Mouse (Mus musculus): ENCODE results near the gene Lrrc9. TPM values are rescaled to one million over a fixed set of nuclear protein-coding genes. Genes with fewer than 3 reads are reported as not detected.

The Lrrc9 gene
- 1 to 10 TPM; 1.0 to 1.3 TPM for total RNA-seq (2021)
- long read RNA-seq: 0 reads

DNA sequence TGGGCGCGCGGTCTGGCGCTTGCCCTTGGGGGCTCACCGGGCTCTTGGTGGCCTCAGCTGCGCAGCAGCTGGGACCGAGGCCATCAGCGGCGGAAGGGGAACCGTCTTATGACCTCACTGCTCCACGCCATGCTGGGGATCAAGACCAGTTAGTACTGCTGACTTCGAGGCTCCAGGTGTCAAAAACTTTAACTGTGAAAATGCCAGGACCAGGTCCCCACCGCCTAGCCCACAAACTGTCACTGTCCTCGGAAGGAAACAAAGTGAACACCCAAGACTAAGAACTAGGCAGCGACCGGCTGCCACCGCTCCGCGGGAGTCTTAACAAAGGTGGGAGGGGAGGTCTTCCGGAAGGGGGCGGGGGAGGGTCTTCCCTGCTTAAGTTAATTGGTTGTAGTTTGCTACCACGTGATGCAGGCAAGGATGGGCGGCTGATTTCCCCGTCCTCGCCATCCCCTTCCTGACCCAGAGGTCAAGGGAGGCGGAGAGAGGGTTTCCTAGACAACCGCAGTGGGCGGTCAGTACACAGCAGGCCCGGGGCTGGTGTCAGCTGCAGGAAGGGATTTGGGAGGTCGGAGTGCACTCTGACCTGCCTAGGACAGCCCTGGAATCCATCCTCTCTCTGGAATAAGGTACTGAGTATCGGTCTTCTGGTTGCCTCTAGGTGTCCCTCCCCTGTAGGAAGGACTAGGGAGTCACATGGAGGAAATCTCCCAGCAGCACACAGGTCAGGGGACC, at the start of gene Lrrc9:
Lrrc9 (plus strand) TSS at position 28 of the 738 bp plus-strand sequence.
- DNase-seq (ENCODE audit: low spot score in 2 of 2): peak; percentile 23 to 43

DNA sequence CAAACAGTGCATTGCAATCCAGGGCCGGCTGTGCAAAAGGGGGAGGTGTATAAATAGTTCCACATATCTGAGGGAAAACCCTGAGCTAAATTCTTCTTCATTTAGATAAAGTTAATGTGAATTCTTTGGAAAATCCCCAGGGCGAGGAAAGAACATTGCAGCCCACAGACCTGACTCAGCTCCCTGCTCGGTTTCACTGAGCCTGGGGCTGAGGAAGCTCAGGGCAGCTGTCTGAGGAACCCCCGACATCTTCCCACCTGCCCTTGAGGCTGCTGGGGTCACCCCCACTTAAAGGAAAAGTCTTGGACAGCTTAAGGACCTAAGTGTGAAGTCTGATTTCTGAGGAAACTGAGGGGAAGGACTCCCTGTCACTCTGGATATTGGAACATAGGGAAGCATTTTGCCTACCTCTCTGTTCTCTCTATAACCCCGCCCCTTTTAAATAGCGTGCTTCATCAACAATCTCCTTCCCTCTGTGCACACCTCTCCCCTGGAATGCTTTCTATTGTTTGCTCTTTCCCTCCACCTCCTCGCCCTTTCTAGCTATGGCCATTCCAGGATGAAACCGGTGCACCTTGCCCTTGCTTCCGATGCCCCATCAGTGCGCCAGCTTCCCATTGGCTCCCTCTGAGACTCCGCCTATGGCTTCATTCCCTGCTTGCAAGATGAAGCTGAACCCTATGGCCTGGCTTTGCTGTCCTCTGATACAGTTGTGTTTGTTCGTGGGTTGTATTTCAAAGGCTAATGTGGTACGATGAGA, 48.4 kb upstream of the Lrrc9 start:
- DNase-seq (ENCODE audit: low spot score in 2 of 2): no peak

DNA sequence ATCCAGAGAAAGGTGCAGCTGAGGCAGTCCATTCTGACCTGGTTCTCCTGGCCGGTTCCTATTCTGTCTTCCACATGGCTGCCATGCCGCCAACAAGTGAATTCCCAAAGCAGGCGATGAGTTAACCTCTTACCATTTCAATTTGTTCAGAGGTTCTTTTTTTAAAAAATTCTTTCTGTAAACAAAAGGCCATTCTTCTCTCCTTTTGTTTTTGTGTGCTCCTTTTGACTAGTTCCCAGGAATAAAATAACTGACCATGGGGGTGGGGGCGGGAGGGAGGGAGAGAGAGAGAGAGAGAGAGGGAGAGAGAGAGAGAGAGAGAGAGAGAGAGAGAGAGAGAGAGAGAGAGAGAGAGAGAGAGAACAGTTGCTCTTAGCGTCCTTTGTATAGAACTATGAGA, 36.6 kb upstream of the Lrrc9 start:
- no peak for DNase-seq (ENCODE audit: low spot score in 2 of 2)

DNA sequence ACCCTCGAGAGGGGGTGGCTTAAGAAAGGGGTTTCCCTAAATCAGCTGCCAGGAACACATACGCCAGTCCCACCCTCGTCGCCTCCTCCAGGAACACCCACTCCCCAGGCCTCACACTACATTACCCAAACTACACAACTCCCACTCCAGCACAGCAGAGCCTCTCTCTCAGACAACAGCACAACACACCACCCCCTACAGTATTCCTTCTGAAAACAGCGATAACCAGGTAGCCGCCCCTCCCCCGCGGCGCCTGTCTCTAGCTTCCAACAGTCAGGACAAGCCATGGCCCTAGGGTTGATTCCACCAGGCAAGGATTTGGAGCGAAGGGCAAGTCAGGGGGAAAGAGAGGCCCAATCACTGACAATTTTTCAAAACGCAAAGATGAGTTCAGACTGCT, 34.5 kb upstream of the Lrrc9 start:
- DNase-seq (ENCODE audit: low spot score in 2 of 2): peak; percentile 14 to 28

DNA sequence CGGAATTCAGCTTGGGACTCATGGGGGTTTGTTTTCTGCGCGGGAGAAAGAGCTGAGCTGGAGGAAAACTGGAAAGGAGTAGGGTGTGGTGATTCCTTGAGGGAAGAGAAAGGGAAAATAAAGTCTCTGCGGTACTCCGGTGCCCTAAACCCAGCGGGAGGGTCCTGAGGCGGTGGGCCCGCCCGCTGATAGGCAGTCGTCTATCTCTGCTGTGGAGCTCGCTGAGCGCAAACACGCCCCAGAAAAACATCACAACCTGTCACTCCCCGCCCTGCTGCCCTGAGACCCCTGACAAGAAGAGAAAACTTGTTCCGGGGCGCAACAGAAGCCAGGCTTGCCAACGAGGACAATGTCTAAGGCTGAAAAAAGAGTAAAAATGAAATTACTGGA, 34.0 kb upstream of the Lrrc9 start:
- DNase-seq (ENCODE audit: low spot score in 2 of 2): peak; percentile 51 to 52

DNA sequence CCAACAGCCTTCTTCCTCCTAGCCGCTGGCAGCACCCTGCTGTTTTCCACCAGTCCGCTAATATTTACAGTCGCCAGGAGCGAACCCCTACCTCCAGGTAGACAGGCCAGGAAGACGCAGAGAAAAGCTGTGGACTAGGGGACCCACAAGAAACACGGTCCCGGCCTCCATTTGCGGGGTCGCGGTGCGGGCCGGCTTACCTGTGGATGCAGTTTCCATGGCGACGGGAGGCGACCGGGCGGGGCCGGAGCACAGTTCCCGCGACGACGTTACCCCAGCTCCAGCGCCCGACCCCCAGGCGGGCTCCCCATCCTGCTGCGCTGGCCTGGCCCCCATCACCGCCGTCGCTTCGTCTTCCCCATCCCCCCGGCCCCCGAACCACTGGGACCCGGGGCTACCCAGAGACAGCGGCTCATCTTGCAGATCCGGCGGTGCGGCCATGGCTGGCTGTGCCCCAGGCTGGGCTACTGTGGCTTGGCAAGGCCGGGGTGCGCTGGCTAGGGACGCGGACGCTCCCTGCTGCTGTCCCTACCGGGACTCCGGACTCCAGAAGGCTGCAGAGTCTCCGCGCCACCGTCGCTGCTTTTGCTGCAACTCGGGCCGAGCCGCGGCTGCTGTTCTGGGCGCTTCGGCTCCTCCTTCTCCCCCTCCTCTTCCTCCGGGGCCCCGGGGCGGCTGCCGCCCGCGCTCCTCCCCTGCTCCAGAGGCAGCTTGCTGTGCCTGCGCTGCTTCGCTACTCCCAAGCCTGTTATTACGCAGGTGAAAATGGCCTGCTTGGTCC, 33.4 kb upstream of the Lrrc9 start:
- peak; percentile 73 to 81 for DNase-seq (ENCODE audit: low spot score in 2 of 2)

DNA sequence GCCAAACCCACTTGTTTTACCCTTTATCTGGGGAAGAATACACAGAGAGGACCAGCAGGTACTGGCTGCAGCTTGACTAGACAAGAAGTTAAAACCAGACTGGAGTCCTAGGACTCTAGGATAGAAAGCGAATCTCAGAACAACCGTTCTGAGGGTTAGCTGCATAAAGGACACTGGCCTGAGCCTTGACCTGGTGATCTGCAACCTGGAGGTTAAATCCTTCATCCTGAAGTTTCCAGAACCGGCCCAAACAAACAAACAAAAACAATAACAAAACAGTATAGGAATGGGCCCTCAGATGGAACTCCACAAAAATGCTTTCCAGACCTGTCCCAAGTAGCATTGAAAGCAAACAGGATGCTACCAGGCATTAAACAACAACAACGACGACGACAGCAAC, 32.7 kb upstream of the Lrrc9 start, which contains the start of gene Rtn1:
Rtn1 (minus strand) TSS at position 101 of the 400 bp plus-strand sequence.
- DNase-seq (ENCODE audit: low spot score in 2 of 2): no peak

DNA sequence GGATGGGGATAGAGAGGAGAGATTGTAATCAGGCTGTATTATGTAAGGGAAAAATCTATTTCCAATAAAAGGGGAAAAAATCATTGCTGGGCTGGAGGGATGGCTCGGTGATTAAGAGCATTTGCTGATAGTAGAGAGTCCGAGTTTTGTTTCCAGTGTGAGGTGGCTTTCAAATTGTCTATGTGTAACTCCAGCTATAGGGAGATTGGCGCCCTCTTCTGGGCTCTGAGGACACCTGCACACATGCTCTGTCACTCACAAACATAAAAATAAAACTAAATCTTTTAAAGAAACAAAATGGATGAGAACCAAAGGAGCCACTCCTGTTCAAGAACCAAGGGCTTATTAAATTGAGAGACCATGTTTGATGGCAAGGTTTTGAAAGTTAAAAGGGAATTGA, 23.9 kb upstream of the Lrrc9 start:
- peak; percentile 27 to 37 for DNase-seq (ENCODE audit: low spot score in 2 of 2)

DNA sequence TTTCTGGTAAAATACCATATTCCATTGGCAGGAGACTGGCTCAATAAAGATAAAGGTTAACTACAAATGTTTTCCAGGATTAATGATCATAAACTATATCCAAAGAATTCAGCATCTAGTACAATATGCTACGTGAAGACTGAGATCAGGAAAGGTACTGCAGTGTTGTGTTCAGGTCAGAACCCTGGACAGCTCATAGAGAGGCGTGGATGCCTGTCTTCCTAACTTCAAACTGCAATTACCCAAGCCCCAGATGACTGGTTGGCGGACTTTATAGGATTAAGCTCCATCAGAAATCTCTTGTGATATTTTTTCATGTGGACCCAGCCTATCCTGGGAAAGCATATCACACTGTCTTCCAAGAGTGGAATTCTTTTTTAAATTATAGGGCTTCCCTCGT, 19.0 kb upstream of the Lrrc9 start:
- no peak for DNase-seq (ENCODE audit: low spot score in 2 of 2)

DNA sequence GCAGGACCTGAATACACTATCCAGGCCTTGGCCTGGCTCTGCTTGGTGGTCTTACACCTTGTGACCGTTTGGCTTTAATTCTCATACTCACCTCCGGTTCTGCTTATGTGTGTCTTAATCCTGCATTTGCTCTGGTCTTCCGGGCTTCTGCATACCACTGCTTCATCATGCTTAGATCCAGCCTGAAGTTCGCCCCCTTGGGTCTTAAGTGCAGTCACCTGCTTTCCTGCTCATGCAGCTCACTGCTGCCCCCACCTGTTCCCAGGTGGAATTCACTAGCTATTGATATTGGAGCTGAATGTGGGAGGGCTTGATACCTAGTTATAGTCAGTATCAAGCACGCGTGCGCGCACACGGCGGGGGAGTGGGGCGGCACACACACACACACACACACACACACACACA, 13.9 kb upstream of the Lrrc9 start:
- DNase-seq (ENCODE audit: low spot score in 2 of 2): peak; percentile 79 to 86

DNA sequence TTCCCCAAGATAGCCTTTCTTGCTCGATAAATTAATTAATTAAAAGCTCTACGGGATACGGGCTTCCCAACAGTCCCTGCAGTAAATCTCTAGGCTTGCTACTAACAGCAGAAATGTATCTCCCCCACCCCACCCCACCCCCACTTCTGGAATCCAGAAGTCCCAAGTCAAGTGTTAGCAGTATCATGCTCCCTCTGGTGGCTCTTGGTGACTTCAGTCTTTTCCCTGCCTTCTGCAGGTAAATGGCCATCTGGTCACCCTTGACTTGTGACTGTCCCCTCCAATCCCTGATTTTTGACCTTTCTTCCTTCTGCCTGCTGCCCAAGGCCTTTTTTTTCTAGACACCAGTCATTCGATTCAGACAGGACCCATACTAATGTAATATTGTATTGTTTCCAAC, 9.5 kb upstream of the Lrrc9 start:
- DNase-seq (ENCODE audit: low spot score in 2 of 2): no peak

DNA sequence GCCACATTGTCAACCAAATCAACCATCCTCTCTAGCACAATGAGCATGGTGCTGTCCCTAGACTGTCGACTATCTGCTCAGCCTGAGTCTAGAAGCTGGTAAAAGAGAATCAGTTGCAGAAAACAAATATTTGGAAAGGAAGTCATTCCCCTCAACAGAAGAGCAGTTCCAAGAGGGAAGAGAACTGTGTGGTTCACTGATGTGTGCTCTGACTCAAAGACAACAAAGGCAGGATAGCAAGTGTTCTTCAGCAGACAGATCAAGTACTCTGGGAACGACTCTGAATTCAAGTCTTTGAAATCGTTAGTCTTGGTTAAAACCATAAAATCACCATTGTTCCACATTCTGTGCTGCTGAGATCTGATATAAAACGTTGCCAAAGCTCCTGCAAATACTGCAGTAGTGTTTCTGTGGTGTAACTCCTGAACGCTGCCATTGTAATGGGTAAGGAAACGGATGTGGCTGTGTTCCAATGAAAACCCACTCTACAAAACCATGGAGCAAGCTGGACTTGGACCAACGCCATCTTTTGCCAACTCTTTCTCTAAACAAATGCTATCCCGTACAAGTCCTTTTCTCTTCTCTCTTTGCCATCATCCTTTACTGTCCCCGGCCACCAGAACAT, 8.3 kb upstream of the Lrrc9 start:
- DNase-seq (ENCODE audit: low spot score in 2 of 2): peak; percentile 16 to 21

DNA sequence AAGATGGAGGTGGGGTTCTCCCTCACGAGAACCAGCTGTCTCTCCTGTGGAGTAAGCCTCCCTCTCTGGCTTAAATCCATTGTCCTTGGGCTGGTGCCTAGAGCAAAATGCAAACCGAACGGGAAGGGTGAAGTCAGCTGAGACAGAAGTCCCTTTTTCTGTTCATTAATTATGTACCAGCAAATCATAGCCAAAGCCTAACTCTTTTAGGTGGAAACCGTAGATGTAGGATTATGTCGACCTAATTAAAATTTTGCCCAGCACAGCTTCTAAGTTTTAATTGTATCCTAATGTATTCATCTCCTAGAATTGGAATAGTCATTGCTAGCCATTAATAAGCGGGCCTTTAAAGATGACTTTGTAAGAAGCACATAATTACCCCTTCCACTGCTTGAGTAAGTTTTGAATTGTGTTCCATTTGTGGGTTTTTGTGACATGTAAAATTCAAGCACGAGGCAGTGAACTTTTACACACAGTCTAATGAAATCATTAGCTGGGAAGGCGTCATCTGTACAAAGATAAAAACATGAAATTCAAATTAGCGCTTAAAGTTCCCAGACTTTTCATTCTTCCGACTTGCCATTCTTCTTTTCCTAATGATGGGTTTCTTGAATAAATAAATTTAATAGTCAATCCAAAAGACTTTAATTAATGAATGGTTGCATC, 3.9 kb upstream of the Lrrc9 start:
- peak in 1 of 2 experiments; percentile 30 for DNase-seq (ENCODE audit: low spot score in 2 of 2)

DNA sequence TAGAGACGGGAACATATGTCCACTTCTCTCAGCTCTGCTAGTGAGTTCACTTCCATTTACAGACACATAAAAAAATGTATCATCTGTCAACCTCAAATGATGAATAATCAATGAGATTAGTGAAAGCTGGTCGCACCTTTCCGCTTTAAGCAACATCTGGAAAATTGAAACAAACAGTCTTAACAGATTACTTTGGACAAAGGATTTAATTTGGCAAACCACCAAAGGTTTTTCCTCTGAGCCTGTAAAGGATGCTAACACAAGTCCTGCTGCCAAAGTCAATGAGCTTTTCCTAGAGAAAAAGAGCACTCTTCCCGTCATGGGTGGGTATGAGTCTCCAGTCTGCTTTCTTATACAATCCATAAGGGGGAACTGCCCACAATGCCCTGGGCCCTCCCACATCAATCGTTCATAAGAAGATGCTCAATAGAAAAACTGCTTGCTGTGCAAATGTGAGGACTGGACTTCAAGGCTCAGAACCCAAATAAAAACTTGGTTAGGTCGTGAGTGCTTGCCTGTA, 2.6 kb upstream of the Lrrc9 start:
- no peak for DNase-seq (ENCODE audit: low spot score in 2 of 2)

DNA sequence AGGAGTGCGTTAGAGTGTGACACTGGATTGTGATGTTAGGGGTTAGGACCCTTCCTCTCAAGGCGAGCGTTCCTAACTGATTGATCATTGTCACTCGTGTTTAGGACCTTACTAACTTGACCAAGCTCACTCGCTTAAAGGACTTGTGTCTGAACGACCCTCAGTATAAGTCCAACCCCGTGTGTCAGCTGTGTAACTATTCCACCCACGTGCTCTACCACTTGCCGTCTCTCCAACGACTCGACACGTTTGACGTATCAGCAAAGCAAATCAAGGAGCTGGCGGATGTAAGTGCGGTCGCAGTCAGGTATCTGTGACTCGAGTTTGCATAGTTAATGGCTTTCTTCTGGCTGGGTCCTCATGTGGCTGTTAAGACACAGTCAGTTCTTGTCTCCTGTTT, 12.3 kb downstream of the Lrrc9 start:
- no peak for DNase-seq (ENCODE audit: low spot score in 2 of 2)

DNA sequence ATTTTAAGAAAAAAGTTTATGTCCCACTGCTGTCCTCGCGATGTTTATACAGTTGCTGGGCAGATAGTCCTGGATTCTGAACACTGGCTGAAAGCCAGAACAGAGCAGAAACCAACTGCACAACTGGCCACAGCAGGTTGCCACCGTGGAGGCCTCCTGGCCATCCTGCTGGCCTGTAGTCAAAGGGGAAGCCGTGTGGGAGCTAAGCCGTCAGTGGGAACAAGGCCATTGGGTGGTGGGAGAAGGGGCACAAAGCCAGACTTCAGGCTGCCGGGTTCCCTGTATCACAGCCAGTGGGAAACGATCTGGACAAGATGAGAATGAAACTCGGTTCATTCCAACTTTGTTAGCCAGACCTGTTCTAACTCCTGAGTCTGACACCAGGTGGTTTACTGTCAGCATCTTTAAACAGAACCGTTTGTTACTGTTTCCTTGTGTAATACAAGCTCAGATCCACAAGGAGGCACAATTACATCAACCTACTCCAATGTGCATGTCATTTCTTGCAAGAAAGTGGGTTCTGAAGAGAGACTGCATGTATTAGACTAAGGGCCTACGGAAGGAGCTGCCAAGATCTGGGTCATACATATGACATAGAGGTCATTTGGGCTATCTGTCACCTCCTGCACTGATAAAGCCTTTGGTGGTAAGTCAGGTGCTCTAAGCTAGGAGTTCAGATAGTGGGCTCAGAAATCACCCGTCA, 19.7 kb downstream of the Lrrc9 start:
- DNase-seq (ENCODE audit: low spot score in 2 of 2): no peak

DNA sequence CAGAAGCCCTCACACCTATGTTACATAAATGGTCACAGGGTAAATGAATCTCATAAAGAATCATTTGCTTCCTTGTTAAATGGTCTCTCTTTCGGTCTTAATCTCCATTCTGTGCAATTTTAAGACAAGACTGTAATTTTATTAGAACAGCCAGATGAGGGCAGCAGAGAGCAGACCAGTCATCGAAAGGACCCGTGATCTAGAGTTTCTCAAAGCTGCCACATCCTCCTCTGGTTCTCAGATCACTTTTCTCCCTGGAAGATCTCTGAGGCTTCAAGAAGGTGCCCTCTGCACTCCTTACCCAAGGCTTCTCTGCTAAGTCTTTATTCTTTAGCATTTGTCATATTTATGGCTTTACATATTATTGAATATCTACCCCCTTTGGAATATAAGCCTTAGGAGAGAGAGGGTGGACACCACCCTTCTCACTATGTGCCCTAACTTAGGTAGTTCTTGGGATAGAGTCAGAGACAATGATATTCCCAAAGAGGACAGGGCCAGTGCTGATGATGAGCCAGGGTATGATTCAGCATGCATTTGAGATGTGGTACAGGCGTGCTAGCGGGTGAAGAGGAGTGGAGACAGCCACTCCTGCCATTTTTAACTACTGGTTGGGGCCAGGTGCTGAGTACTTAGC, 20.3 kb downstream of the Lrrc9 start:
- DNase-seq (ENCODE audit: low spot score in 2 of 2): peak; percentile 67 to 77

DNA sequence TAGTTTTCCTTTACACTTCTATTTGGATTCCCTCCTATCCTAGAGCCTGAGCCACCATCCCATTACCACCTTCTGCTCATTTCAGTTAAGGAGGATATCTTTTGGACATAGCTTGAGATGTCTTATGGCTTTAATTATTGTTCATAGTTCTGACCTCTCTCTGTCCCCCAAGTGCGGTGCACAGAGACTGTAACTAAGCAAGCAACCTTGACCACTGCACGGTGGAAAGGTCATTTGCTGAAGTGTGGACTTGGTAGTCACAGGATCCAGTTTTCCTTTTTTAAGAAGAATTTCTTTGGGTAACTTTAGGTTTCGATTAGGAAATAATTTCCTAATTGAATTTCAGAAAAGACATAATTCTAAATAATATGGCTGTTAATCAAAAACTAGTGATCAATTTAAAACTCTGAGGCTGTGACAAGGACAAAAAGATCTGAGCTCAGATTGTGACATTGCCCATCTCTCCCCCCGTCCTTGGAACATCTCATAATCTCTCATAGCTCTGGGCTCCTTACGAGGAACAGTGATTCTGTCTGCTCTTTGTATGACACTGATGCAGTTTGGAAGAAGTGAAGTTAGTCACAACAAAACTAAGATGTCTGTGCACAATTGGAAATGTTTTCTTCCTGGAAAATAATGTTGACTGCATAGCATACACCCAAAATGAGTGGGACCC, 24.3 kb downstream of the Lrrc9 start:
- no peak for DNase-seq (ENCODE audit: low spot score in 2 of 2)

DNA sequence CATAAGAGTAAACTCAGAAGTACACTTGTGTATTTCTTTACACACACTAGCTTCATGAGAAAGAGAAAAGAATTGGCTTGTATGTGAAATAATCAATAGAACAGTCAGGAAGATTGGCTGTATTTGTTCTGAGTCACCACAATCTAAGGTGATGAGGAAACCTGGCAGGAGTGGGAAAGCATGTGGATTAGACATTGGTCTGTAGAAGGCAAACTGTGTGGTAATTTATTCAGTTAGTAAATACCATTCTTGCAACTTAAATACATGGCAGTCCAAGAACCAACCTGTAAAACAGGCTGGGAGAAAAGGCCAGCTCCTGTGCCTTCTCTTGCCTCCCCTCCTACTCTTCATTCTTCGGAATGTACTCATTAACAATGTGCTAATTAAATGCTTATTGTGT, 25.6 kb downstream of the Lrrc9 start:
- DNase-seq (ENCODE audit: low spot score in 2 of 2): no peak
